Mouse (Mus musculus) regulatory T cell (primary cell): ENCODE measurements around the gene Dapk3.
"Not testable (repeated sequence)": the region's sequence is repeated elsewhere in the genome, so short reads cannot be mapped to it uniquely, and the experiment has no call there.

Source experiments
- in situ Hi-C: fragments of 300-600 bp; cut with MboI, MseI; formaldehyde crosslinking; loops from one replicate; pipeline ENCODE4 v1.15.1; 2025; ENCODE audit warnings: high pct_unique_total_duplicates

The Dapk3 gene

DNA sequence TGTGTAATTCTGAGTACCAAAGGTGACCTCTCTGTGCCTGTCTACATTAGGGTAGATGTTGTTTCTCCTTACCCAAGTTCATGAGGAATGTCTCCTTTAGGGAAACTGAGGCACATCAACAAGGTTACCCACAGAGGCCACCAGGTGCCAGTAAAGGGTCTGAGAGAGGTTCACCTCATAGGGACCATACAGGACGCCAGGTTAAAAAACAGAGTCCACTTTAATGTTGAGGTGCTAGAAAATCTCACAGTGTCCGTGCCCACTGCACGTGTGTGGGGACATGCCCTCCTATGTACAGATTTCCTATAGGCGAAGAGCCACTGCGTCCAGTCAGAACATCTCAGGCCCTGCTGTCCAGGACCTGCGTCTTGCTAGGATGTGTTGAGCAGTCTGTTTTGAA lies 16.2 kb downstream of the Dapk3 start:
- in situ Hi-C loops, result no loop called here

GRCm38 (mm10) chr10:81200141-81200540 lies 17.3 kb downstream of the Dapk3 start:
- in situ Hi-C loops, result no loop called here

DNA sequence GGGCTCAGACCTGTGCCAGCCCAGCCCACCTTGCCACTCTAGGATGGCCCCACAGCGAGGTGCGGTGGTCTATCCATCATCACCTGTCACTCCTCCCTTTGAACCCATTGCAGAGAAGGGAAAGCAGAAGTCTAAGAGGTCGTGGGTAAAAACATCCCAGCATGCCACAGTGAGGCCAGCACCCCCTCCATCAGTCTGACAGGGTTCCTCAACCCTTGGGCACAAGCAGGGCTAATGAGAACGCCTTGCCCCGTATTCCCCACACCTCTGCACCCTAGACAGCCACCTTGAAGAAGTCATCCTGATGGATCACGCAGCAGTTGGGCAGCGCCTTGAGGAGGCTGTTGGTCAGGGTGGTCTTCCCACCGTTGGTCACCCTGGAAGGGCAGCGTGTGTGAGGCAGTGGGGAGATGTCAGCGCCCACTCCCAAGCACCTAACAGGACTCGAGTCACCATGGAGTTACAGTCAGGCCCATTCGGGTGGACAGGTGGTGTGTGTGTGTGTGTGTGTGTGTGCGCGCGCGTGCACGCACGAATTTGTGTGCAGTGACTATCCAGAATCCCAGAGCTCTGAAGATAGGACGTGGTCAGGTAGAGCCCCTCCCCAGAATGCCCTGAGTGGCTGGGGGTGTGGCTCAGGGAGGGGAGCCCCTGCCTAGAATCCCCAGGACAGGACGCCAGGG lies 17.9 kb downstream of the Dapk3 start:
- in situ Hi-C loops, result no loop called here

- in situ Hi-C loops, result no loop called here
Observed at GRCm38 (mm10) chr10:81201807-81202758, 19.3 kb downstream of the Dapk3 start, which contains the start of gene Nmrk2. TSS of gene Nmrk2 (minus strand) at chr10:81202051.

- in situ Hi-C loops, result no loop called here
Observed at GRCm38 (mm10) chr10:81202978-81203720, 20.3 kb downstream of the Dapk3 start.

- in situ Hi-C loops, result no loop called here
Observed at GRCm38 (mm10) chr10:81204137-81204536, 21.3 kb downstream of the Dapk3 start.

- in situ Hi-C loops, result no loop called here
Observed at GRCm38 (mm10) chr10:81210154-81210553, 27.3 kb downstream of the Dapk3 start.

DNA sequence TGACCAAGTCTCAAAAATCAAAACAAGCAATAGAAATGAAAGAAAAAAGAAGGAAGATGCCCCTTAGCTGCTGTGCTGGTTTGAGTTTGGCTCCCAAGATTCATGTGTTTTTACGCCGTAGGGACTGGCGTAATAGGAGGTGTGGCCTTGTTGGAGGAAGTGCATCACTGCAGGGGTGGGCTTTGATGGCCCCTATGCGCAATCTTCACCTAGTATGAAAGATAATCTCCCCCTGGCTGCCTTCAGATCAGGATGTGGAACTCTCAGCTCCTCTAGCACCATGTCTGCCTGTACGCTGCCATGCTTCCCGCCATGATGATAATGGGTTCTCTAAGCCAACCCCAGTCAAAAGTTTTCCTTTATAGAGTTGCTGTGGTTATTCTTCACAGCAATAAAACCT lies 33.5 kb downstream of the Dapk3 start:
- in situ Hi-C loops, result no loop called here

GRCm38 (mm10) chr10:81216810-81217209 lies 34.0 kb downstream of the Dapk3 start:
- in situ Hi-C loops, result no loop called here

- in situ Hi-C loops, result not testable (repeated sequence)
Observed at GRCm38 (mm10) chr10:81217267-81217666, 34.5 kb downstream of the Dapk3 start.

GRCm38 (mm10) chr10:81217964-81218363 lies 35.2 kb downstream of the Dapk3 start:
- in situ Hi-C loops, result no loop called here

GRCm38 (mm10) chr10:81221402-81222015 lies 38.7 kb downstream of the Dapk3 start:
- in situ Hi-C loops, result no loop called here

DNA sequence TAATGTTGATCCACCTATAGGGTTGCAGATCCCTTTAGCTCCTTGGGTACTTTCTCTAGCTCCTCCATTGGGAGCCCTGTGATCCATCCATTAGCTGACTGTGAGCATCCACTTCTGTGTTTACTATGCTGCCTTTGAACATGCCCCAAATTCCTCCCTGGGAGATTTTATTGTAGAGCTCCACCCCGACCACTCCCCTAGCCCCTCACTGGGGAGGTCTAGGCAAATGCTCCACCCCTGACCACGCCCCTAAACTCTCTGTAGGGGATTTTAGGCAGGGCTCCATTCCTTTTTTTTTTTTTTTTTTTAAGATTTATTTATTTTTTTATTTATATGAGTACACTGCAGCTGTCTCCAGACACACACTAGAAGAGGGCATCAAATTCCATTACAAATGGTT lies 40.9 kb downstream of the Dapk3 start:
- in situ Hi-C loops, result not testable (repeated sequence)

- in situ Hi-C loops, result no loop called here
Observed at GRCm38 (mm10) chr10:81229735-81230437, 47.1 kb downstream of the Dapk3 start.

DNA sequence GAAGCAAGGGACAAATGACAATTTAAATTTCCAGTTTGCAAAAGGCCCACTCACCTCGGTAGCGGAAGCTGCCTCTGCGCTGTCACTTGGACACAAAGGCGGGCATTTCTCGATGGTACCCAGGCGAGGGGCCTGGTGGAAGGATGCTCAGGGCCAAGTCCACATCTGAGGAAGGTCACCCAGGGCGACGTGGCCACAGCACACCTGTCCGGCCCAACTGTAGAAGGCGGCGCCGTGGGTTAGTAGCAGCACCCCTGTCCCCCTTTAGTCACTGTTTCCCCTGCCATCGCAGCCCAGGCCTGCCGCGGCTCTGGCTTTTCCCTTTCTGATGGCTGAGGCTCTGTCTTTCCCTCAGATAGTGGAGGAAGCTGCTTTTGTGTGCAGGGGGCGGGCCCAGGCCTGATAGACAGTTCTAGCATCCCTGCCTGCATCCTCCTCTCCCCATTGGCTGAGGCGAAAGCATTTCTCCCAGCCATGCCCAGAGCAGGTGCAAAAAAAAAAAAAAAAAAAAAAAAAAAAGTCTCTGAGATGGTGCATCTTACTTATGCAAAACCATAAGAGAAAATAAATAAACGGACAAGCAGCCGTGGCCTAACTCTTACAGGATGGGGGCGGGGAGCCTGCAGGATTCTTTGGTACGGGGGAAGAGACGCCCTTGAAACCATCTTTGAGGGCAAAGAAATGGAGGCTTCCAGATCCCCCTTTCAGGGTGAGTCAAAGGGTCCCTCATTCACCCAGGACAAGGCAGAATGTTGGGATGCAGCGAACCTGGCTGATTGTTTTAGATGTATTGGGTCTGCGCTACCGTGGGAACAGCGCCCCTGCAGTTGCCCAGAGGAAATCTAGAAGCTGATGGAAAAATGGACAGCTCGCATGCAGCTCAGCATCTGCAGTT lies 47.9 kb downstream of the Dapk3 start, which contains the start of gene Atcay:
Atcay (minus strand) TSS at position 396 of the 895 bp plus-strand sequence.
- in situ Hi-C loops, result no loop called here

- in situ Hi-C loops, result no loop called here
Observed at GRCm38 (mm10) chr10:81231436-81231835, 48.6 kb downstream of the Dapk3 start.

DNA sequence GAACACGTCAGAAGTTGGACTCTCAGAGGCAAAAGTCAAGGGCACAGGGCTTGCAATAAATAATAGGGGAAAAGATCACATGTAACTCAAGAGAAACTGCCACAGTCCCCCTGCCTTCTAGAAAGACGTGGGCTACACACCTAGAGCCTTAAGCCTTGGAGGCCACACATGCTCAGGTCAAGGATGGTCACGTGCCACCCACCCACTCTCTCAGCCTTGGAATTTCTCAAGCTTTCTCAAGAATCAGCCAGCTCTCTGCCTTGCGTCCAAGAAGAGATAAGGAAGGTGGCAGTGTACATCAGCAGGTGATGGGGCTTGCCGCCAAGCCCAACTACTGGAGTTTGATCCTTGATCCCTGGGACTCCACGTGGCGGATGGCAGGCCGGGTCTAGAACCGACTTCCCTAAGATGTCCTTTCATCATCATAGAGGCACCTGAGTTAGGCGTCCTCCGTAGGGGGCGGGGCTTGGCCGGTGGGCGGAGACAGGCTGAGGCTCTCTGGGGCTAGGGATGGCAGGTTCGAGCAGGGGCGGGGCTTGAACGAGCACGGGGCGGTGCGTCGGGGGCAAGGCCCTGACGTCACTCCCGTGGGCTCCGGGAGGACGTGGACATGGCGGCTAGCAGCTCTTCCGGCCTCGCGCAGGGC lies 49.9 kb downstream of the Dapk3 start, which contains the start of gene Zfr2:
Zfr2 (plus strand) TSS at position 576 of the 646 bp plus-strand sequence.
- in situ Hi-C loops, result no loop called here

DNA sequence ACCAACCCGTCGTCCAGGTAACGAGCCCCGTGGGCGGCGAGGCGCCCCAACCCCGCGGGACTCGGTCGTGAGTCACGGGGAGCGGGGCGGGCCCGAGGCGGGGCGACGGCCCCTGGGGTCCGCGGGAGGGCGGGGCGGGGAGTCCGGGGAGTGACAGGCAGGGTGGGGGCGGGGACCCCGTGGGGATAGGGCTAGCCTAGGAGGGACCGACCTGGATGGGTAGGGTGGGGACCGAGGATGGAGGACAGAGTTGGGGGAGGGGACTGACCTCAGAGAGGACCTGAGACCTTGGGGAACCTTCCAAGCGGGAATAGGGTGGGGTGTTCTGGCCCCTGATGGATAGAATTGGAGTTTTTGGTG lies 50.4 kb downstream of the Dapk3 start:
- in situ Hi-C loops, result no loop called here

GRCm38 (mm10) chr10:81234206-81234605 lies 51.4 kb downstream of the Dapk3 start:
- in situ Hi-C loops, result no loop called here
